Mouse (Mus musculus) retina, adult 2 months (tissue): Measurements from ENCODE around the gene Med20.
A peak's percentile ranks its signal among the peaks of the same experiment; 100 is the strongest.
"Not testable (repeated sequence)": the region's sequence is repeated elsewhere in the genome, so short reads cannot be mapped to it uniquely, and the experiment has no call there.

Experiments used
- DNase-seq: peaks from one replicate; pipeline ENCODE4 v3.0.0-alpha.2; 2012; ENCODE audit warnings: low read depth, low spot score

The Med20 gene

GRCm38 (mm10) chr17:47626031-47626430 lies 14.6 kb downstream of the Med20 start:
- no peak for DNase-seq

GRCm38 (mm10) chr17:47627791-47628190 lies 16.4 kb downstream of the Med20 start:
- DNase-seq: no peak

- peak; percentile 82 for DNase-seq
These were observed 17.7 kb downstream of the Med20 start for GRCm38 (mm10) chr17:47628851-47629676.

- DNase-seq: peak; percentile 29
These were observed 18.6 kb downstream of the Med20 start for GRCm38 (mm10) chr17:47629717-47630677.

- no peak for DNase-seq
These were observed 19.3 kb downstream of the Med20 start, which contains the start of gene Usp49 for GRCm38 (mm10) chr17:47630678-47631065. Usp49 (plus strand) TSS chr17:47630690.

- no peak for DNase-seq
These were observed 20.9 kb downstream of the Med20 start for GRCm38 (mm10) chr17:47632181-47632840.

- DNase-seq: no peak
These were observed 22.8 kb downstream of the Med20 start for GRCm38 (mm10) chr17:47633999-47634770.

GRCm38 (mm10) chr17:47642992-47643391 lies 31.6 kb downstream of the Med20 start:
- no peak for DNase-seq

- no peak for DNase-seq
These were observed 35.3 kb downstream of the Med20 start for GRCm38 (mm10) chr17:47646683-47647082.

GRCm38 (mm10) chr17:47648966-47649365 lies 37.6 kb downstream of the Med20 start:
- no peak for DNase-seq

GRCm38 (mm10) chr17:47651953-47652352 lies 40.6 kb downstream of the Med20 start:
- no peak for DNase-seq

GRCm38 (mm10) chr17:47654346-47654745 lies 43.0 kb downstream of the Med20 start:
- DNase-seq: not testable (repeated sequence)

- DNase-seq: no peak
These were observed 44.3 kb downstream of the Med20 start for GRCm38 (mm10) chr17:47655697-47656096.

GRCm38 (mm10) chr17:47657901-47658300 lies 46.5 kb downstream of the Med20 start:
- no peak for DNase-seq

GRCm38 (mm10) chr17:47658741-47659243 lies 47.4 kb downstream of the Med20 start:
- no peak for DNase-seq

- DNase-seq: no peak
These were observed 51.8 kb downstream of the Med20 start for GRCm38 (mm10) chr17:47663009-47663713.

- no peak for DNase-seq
These were observed 53.1 kb downstream of the Med20 start for GRCm38 (mm10) chr17:47664474-47664873.

GRCm38 (mm10) chr17:47669166-47669565 lies 57.8 kb downstream of the Med20 start:
- DNase-seq: no peak

GRCm38 (mm10) chr17:47671988-47672310 lies 60.6 kb downstream of the Med20 start:
- DNase-seq: no peak
